Mouse (Mus musculus): ENCODE measurements around the gene Gm17509. TPM values are rescaled to one million over a fixed set of nuclear protein-coding genes. Genes with fewer than 3 reads are reported as not detected.

Gene Gm17509
- 0.11 TPM in 1 of 2 replicates, not detected in the other for polyA plus RNA-seq (2015; fragmentation: Nextera tagmentation; extraction: Ambion mirVana)

DNA sequence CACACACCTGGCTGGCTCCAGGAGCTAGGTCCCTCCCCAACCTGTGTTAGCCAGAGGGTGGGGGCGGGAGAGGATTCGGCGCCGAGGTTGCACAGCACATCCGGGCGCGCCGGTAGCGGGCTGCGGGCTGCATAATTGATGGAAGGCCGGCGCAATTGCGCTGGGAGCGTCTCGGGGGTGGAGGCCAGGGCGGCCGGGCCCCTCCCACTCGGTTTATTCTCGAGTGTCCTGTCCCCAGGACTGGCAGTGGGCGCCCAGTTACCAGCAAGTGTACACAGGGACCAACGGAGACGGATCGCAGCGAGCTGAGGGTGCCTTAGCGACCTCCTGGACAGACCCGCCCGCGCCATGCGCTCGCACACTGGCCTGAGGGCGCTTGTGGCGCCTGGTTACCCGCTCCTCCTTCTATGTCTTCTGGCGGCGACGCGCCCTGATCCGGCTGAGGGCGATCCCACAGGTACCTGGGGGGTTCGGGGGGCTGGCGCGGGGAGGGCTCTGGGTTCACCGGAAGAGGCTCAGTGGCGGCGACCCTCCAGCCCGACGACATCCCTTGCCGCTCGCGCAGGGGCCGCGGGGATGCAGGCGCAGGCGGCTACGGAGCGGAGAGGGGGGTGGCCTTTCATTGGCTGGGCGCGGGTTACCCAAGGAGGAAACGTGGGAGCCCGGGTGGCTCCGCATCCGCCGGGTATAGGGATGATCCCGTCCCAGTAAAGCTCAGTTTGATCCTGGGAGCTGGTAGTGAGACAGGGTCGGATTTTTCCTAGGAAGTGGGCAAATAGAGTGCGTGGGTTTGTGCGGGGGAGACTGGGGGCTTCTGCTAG, at the start of gene Gm17509:
Gm17509 (minus strand) TSS at position 575 of the 821 bp plus-strand sequence.
- DNase-seq (ENCODE audit: low spot score) (peak; percentile 54), ATAC-seq (ENCODE audit: low FRiP score, low TSS enrichment) (peak; percentile 76)
- Histone ChIP-seq H3K27ac (replicated peaks) (0 out of 2 replicates have a peak within 1 kb of the TSS, but pooled peaks have one; percentile 8), H3K27me3 (ENCODE audit: control insufficient read depth, insufficient read depth, low read length) (no peaks in the 10 kb centered on the region), H3K9ac (ENCODE audit: low read length) (peak within 1 kb of the TSS; percentile 51), H3K4me1 (replicated peaks; ENCODE audit: control insufficient read depth, insufficient read depth) (no peaks in the 10 kb centered on the region; the same call in 1 of the 2 replicates), H3K4me2 (replicated peaks; ENCODE audit: low read depth) (peak within 1 kb of the TSS; percentile 99), H3K9me3 (ENCODE audit: control insufficient read depth, low read length) (no peaks in the 10 kb centered on the region), H3K4me3 (ENCODE audit: low read depth, low read length) (peak within 1 kb of the TSS; percentile 58), H3K36me3 (ENCODE audit: control insufficient read depth, insufficient read depth, low read length) (no peaks in the 10 kb centered on the region)
- 0% methylated on average over 62 of the region's 67 CpGs for WGBS
- TF ChIP-seq EP300 (optimal IDR thresholded peaks at IDR 0.05) (no peak), CTCF (IDR thresholded peaks at IDR 0.05; ENCODE audit: low read depth) (no peak)

- no peak for ATAC-seq (ENCODE audit: low FRiP score, low TSS enrichment)
- Histone ChIP-seq H3K27ac (replicated peaks) (no peak overlapping the region), H3K27me3 (ENCODE audit: control insufficient read depth, insufficient read depth, low read length) (no peaks in the 10 kb centered on the region), H3K36me3 (ENCODE audit: control insufficient read depth, insufficient read depth, low read length) (no peaks in the 10 kb centered on the region), H3K9me3 (ENCODE audit: control insufficient read depth, low read length) (no peaks in the 10 kb centered on the region), H3K9ac (ENCODE audit: low read length) (no peak overlapping the region), H3K4me2 (replicated peaks; ENCODE audit: low read depth) (no peak overlapping the region), H3K4me1 (replicated peaks; ENCODE audit: control insufficient read depth, insufficient read depth) (no peaks in the 10 kb centered on the region), H3K4me3 (ENCODE audit: low read depth, low read length) (no peak overlapping the region)
- TF ChIP-seq EP300 (optimal IDR thresholded peaks at IDR 0.05) (no peak), CTCF (IDR thresholded peaks at IDR 0.05; ENCODE audit: low read depth) (no peak)
- WGBS, result 90% methylated on average over 14 of the region's 14 CpGs
- DNase-seq (ENCODE audit: low spot score), result no peak
Observed at GRCm38 (mm10) chr13:117267963-117268362, 47.1 kb upstream of the Gm17509 start.

- H3K9me3 ChIP-seq (ENCODE audit: control insufficient read depth, low read length), result no peaks in the 10 kb centered on the region
- no peaks in the 10 kb centered on the region for H3K4me1 ChIP-seq (replicated peaks; ENCODE audit: control insufficient read depth, insufficient read depth)
- H3K9ac ChIP-seq (ENCODE audit: low read length), result no peak overlapping the region
- DNase-seq (ENCODE audit: low spot score) (no peak), ATAC-seq (ENCODE audit: low FRiP score, low TSS enrichment) (no peak)
- no peak overlapping the region for H3K27ac ChIP-seq (replicated peaks)
- H3K4me2 ChIP-seq (replicated peaks; ENCODE audit: low read depth), result no peak overlapping the region
- no peak overlapping the region for H3K4me3 ChIP-seq (ENCODE audit: low read depth, low read length)
- H3K36me3 ChIP-seq (ENCODE audit: control insufficient read depth, insufficient read depth, low read length), result no peaks in the 10 kb centered on the region
- TF ChIP-seq EP300 (optimal IDR thresholded peaks at IDR 0.05) (no peak), CTCF (IDR thresholded peaks at IDR 0.05; ENCODE audit: low read depth) (no peak)
- WGBS, result 58% methylated on average over 2 of the region's 2 CpGs
- no peaks in the 10 kb centered on the region for H3K27me3 ChIP-seq (ENCODE audit: control insufficient read depth, insufficient read depth, low read length)
Observed at GRCm38 (mm10) chr13:117266156-117266555, 45.3 kb upstream of the Gm17509 start.

GRCm38 (mm10) chr13:117260704-117261103, 39.8 kb upstream of the Gm17509 start:
- DNase-seq (ENCODE audit: low spot score) (no peak), ATAC-seq (ENCODE audit: low FRiP score, low TSS enrichment) (no peak)
- H3K4me1 ChIP-seq (replicated peaks; ENCODE audit: control insufficient read depth, insufficient read depth), result no peaks in the 10 kb centered on the region
- H3K27ac ChIP-seq (replicated peaks), result no peak overlapping the region
- 82% methylated on average over 4 of the region's 4 CpGs for WGBS
- no peak overlapping the region for H3K4me2 ChIP-seq (replicated peaks; ENCODE audit: low read depth)
- no peaks in the 10 kb centered on the region for H3K9me3 ChIP-seq (ENCODE audit: control insufficient read depth, low read length)
- H3K9ac ChIP-seq (ENCODE audit: low read length), result no peak overlapping the region
- no peak overlapping the region for H3K4me3 ChIP-seq (ENCODE audit: low read depth, low read length)
- H3K36me3 ChIP-seq (ENCODE audit: control insufficient read depth, insufficient read depth, low read length), result no peaks in the 10 kb centered on the region
- no peak for TF ChIP-seq EP300 (optimal IDR thresholded peaks at IDR 0.05)
- TF ChIP-seq CTCF (IDR thresholded peaks at IDR 0.05; ENCODE audit: low read depth), result no peak
- no peaks in the 10 kb centered on the region for H3K27me3 ChIP-seq (ENCODE audit: control insufficient read depth, insufficient read depth, low read length)

GRCm38 (mm10) chr13:117242621-117243020, 21.7 kb upstream of the Gm17509 start:
- Histone ChIP-seq H3K27ac (replicated peaks) (no peak overlapping the region), H3K27me3 (ENCODE audit: control insufficient read depth, insufficient read depth, low read length) (no peaks in the 10 kb centered on the region), H3K4me3 (ENCODE audit: low read depth, low read length) (no peak overlapping the region), H3K36me3 (ENCODE audit: control insufficient read depth, insufficient read depth, low read length) (no peaks in the 10 kb centered on the region), H3K4me1 (replicated peaks; ENCODE audit: control insufficient read depth, insufficient read depth) (no peaks in the 10 kb centered on the region), H3K9me3 (ENCODE audit: control insufficient read depth, low read length) (no peaks in the 10 kb centered on the region), H3K9ac (ENCODE audit: low read length) (no peak overlapping the region), H3K4me2 (replicated peaks; ENCODE audit: low read depth) (no peak overlapping the region)
- WGBS, result 84% methylated on average over 5 of the region's 5 CpGs
- no peak for DNase-seq (ENCODE audit: low spot score)
- no peak for TF ChIP-seq CTCF (IDR thresholded peaks at IDR 0.05; ENCODE audit: low read depth)
- TF ChIP-seq EP300 (optimal IDR thresholded peaks at IDR 0.05), result no peak
- no peak for ATAC-seq (ENCODE audit: low FRiP score, low TSS enrichment)

- H3K36me3 ChIP-seq (ENCODE audit: control insufficient read depth, insufficient read depth, low read length), result no peaks in the 10 kb centered on the region
- H3K4me3 ChIP-seq (ENCODE audit: low read depth, low read length), result no peak overlapping the region
- H3K27ac ChIP-seq (replicated peaks), result no peak overlapping the region
- H3K4me2 ChIP-seq (replicated peaks; ENCODE audit: low read depth), result no peak overlapping the region
- no peaks in the 10 kb centered on the region for H3K9me3 ChIP-seq (ENCODE audit: control insufficient read depth, low read length)
- no peak for DNase-seq (ENCODE audit: low spot score)
- H3K9ac ChIP-seq (ENCODE audit: low read length), result no peak overlapping the region
- no peaks in the 10 kb centered on the region for H3K4me1 ChIP-seq (replicated peaks; ENCODE audit: control insufficient read depth, insufficient read depth)
- H3K27me3 ChIP-seq (ENCODE audit: control insufficient read depth, insufficient read depth, low read length), result no peaks in the 10 kb centered on the region
- WGBS, result 90% methylated on average over 3 of the region's 3 CpGs
- no peak for ATAC-seq (ENCODE audit: low FRiP score, low TSS enrichment)
- TF ChIP-seq CTCF (IDR thresholded peaks at IDR 0.05; ENCODE audit: low read depth) (no peak), EP300 (optimal IDR thresholded peaks at IDR 0.05) (no peak)
Observed at GRCm38 (mm10) chr13:117242063-117242462, 21.2 kb upstream of the Gm17509 start.
